Mouse (Mus musculus): ENCODE results near the gene Msx2. TPM values are rescaled to one million over a fixed set of nuclear protein-coding genes. Genes with fewer than 3 reads are reported as not detected.
A peak's percentile ranks its signal among the peaks of the same experiment; 100 is the strongest.

Msx2 gene
- polyA plus RNA-seq, 1 experiment from 2014 or later, result 10.8 TPM

- Histone ChIP-seq H3K9me3 (replicated peaks; ENCODE audit: control insufficient read depth, low read length) (no peaks in the 10 kb centered on the region), H3K27me3 (ENCODE audit: control insufficient read depth, insufficient read depth, low read length) (peaks cover 60% of the 10 kb centered on the region), H3K4me2 (peak overlapping the region; percentile 69), H3K4me3 (ENCODE audit: low read depth, low read length) (peak overlapping the region; percentile 71), H3K9ac (ENCODE audit: low read depth, low read length) (peak overlapping the region; percentile 16; the same call in 1 of the 2 replicates), H3K36me3 (ENCODE audit: control insufficient read depth, insufficient read depth, low read length) (no peaks in the 10 kb centered on the region), H3K27ac (ENCODE audit: low read depth, low read length) (no peak overlapping the region; the same call in 1 of the 2 replicates), H3K4me1 (ENCODE audit: control insufficient read depth, insufficient read depth, low read length) (peaks cover 4% of the 10 kb centered on the region; the same call in 1 of the 2 replicates)
- ATAC-seq (replicated peaks; ENCODE audit: insufficient number of reproducible peaks, low FRiP score, low TSS enrichment), result no peak
- 13% methylated on average over 6 of the region's 6 CpGs for WGBS (ENCODE audit: insufficient replicate concordance)
Observed at GRCm38 (mm10) chr13:53471411-53471810, 1.5 kb downstream of the Msx2 start.

DNA sequence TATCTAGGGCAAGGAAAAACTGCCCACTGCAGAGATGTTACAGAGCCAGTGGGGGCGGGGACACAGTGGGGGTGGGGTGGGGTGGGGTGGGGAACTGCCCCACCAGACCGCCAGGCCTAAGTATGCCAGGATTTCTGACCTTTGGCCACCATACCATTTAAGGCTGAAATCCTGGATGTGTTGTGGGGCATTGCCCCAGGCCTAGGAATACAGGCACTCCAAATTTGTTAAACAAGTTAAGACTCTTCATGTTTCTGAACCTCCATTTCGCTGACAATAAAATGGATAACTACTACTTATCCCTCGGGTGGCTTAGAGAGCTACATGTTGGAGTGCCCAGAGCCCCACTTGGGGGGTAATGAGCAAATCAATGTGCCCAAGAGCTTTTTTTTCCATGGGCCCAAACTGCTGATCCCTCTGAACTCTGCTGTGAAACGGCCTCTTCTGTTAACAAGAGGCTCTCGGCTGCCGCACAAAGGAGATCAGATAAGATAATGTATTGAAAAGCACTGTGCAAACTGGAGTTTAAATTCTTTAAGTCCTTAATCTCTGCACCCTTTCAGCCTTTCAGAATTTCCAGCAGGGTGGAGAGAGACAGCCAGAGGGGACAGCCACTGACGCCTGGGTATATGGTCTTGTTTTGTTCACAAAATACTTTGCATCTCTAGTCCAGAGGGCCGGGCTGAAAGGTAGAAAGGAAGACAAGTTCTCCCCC lies 2.3 kb downstream of the Msx2 start:
- Histone ChIP-seq H3K36me3 (ENCODE audit: control insufficient read depth, insufficient read depth, low read length) (no peaks in the 10 kb centered on the region), H3K9ac (ENCODE audit: low read depth, low read length) (no peak overlapping the region), H3K9me3 (replicated peaks; ENCODE audit: control insufficient read depth, low read length) (no peaks in the 10 kb centered on the region), H3K27ac (ENCODE audit: low read depth, low read length) (no peak overlapping the region), H3K4me1 (ENCODE audit: control insufficient read depth, insufficient read depth, low read length) (peaks cover 4% of the 10 kb centered on the region; the same call in 1 of the 2 replicates), H3K27me3 (ENCODE audit: control insufficient read depth, insufficient read depth, low read length) (peaks cover 57% of the 10 kb centered on the region), H3K4me3 (ENCODE audit: low read depth, low read length) (peak overlapping the region; percentile 71), H3K4me2 (peak overlapping the region; percentile 69)
- WGBS (ENCODE audit: insufficient replicate concordance), result 13% methylated on average over 9 of the region's 9 CpGs
- no peak for ATAC-seq (replicated peaks; ENCODE audit: insufficient number of reproducible peaks, low FRiP score, low TSS enrichment)

GRCm38 (mm10) chr13:53469756-53470155 lies 3.1 kb downstream of the Msx2 start:
- Histone ChIP-seq H3K4me2 (peak overlapping the region; percentile 15), H3K9me3 (replicated peaks; ENCODE audit: control insufficient read depth, low read length) (no peaks in the 10 kb centered on the region), H3K9ac (ENCODE audit: low read depth, low read length) (no peak overlapping the region), H3K27ac (ENCODE audit: low read depth, low read length) (no peak overlapping the region), H3K36me3 (ENCODE audit: control insufficient read depth, insufficient read depth, low read length) (no peaks in the 10 kb centered on the region), H3K4me3 (ENCODE audit: low read depth, low read length) (peak overlapping the region; percentile 71), H3K27me3 (ENCODE audit: control insufficient read depth, insufficient read depth, low read length) (peaks cover 63% of the 10 kb centered on the region), H3K4me1 (ENCODE audit: control insufficient read depth, insufficient read depth, low read length) (peaks cover 4% of the 10 kb centered on the region; the same call in 1 of the 2 replicates)
- ATAC-seq (replicated peaks; ENCODE audit: insufficient number of reproducible peaks, low FRiP score, low TSS enrichment), result no peak
- 32% methylated on average over 5 of the region's 5 CpGs for WGBS (ENCODE audit: insufficient replicate concordance)

- H3K36me3 ChIP-seq (ENCODE audit: control insufficient read depth, insufficient read depth, low read length), result no peaks in the 10 kb centered on the region
- no peak overlapping the region for H3K9ac ChIP-seq (ENCODE audit: low read depth, low read length)
- H3K27ac ChIP-seq (ENCODE audit: low read depth, low read length), result no peak overlapping the region
- no peak overlapping the region for H3K4me3 ChIP-seq (ENCODE audit: low read depth, low read length)
- WGBS (ENCODE audit: insufficient replicate concordance), result 51% methylated on average over 14 of the region's 14 CpGs
- peaks cover 7% of the 10 kb centered on the region; the same call in 1 of the 2 replicates for H3K4me1 ChIP-seq (ENCODE audit: control insufficient read depth, insufficient read depth, low read length)
- peak overlapping the region; percentile 6; the same call in 1 of the 2 replicates for H3K4me2 ChIP-seq
- no peak for ATAC-seq (replicated peaks; ENCODE audit: insufficient number of reproducible peaks, low FRiP score, low TSS enrichment)
- H3K27me3 ChIP-seq (ENCODE audit: control insufficient read depth, insufficient read depth, low read length), result peaks cover 59% of the 10 kb centered on the region
- H3K9me3 ChIP-seq (replicated peaks; ENCODE audit: control insufficient read depth, low read length), result no peaks in the 10 kb centered on the region
Observed at GRCm38 (mm10) chr13:53468171-53468570, 4.7 kb downstream of the Msx2 start.

GRCm38 (mm10) chr13:53466189-53466866 lies 6.5 kb downstream of the Msx2 start:
- ATAC-seq (replicated peaks; ENCODE audit: insufficient number of reproducible peaks, low FRiP score, low TSS enrichment), result no peak
- no peak overlapping the region for H3K27ac ChIP-seq (ENCODE audit: low read depth, low read length)
- H3K36me3 ChIP-seq (ENCODE audit: control insufficient read depth, insufficient read depth, low read length), result no peaks in the 10 kb centered on the region
- H3K4me1 ChIP-seq (ENCODE audit: control insufficient read depth, insufficient read depth, low read length), result peaks cover 7% of the 10 kb centered on the region; the same call in 1 of the 2 replicates
- H3K4me3 ChIP-seq (ENCODE audit: low read depth, low read length), result peak overlapping the region; percentile 35
- no peak overlapping the region for H3K9ac ChIP-seq (ENCODE audit: low read depth, low read length)
- WGBS (ENCODE audit: insufficient replicate concordance), result 6% methylated on average over 18 of the region's 18 CpGs
- peak overlapping the region; percentile 66 for H3K4me2 ChIP-seq
- H3K9me3 ChIP-seq (replicated peaks; ENCODE audit: control insufficient read depth, low read length), result no peaks in the 10 kb centered on the region
- H3K27me3 ChIP-seq (ENCODE audit: control insufficient read depth, insufficient read depth, low read length), result peaks cover 60% of the 10 kb centered on the region

GRCm38 (mm10) chr13:53465191-53465820 lies 7.6 kb downstream of the Msx2 start:
- Histone ChIP-seq H3K27ac (ENCODE audit: low read depth, low read length) (no peak overlapping the region), H3K4me3 (ENCODE audit: low read depth, low read length) (peak overlapping the region; percentile 35), H3K9ac (ENCODE audit: low read depth, low read length) (0 out of 2 replicates have a peak overlapping the region, but pooled peaks have one; percentile 56), H3K4me1 (ENCODE audit: control insufficient read depth, insufficient read depth, low read length) (peaks cover 7% of the 10 kb centered on the region; the same call in 1 of the 2 replicates), H3K9me3 (replicated peaks; ENCODE audit: control insufficient read depth, low read length) (no peaks in the 10 kb centered on the region), H3K27me3 (ENCODE audit: control insufficient read depth, insufficient read depth, low read length) (peaks cover 64% of the 10 kb centered on the region), H3K4me2 (peak overlapping the region; percentile 66), H3K36me3 (ENCODE audit: control insufficient read depth, insufficient read depth, low read length) (no peaks in the 10 kb centered on the region)
- 3% methylated on average over 26 of the region's 26 CpGs for WGBS (ENCODE audit: insufficient replicate concordance)
- ATAC-seq (replicated peaks; ENCODE audit: insufficient number of reproducible peaks, low FRiP score, low TSS enrichment), result no peak

- WGBS (ENCODE audit: insufficient replicate concordance), result 2% methylated on average over 21 of the region's 21 CpGs
- no peak for ATAC-seq (replicated peaks; ENCODE audit: insufficient number of reproducible peaks, low FRiP score, low TSS enrichment)
- H3K4me3 ChIP-seq (ENCODE audit: low read depth, low read length), result peak overlapping the region; percentile 18
- H3K9ac ChIP-seq (ENCODE audit: low read depth, low read length), result peak overlapping the region; percentile 18; the same call in 1 of the 2 replicates
- no peak overlapping the region for H3K27ac ChIP-seq (ENCODE audit: low read depth, low read length)
- H3K27me3 ChIP-seq (ENCODE audit: control insufficient read depth, insufficient read depth, low read length), result peaks cover 60% of the 10 kb centered on the region
- H3K36me3 ChIP-seq (ENCODE audit: control insufficient read depth, insufficient read depth, low read length), result no peaks in the 10 kb centered on the region
- peaks cover 7% of the 10 kb centered on the region; the same call in 1 of the 2 replicates for H3K4me1 ChIP-seq (ENCODE audit: control insufficient read depth, insufficient read depth, low read length)
- H3K4me2 ChIP-seq, result peak overlapping the region; percentile 66
- H3K9me3 ChIP-seq (replicated peaks; ENCODE audit: control insufficient read depth, low read length), result no peaks in the 10 kb centered on the region
Observed at GRCm38 (mm10) chr13:53464441-53465001, 8.4 kb downstream of the Msx2 start.

DNA sequence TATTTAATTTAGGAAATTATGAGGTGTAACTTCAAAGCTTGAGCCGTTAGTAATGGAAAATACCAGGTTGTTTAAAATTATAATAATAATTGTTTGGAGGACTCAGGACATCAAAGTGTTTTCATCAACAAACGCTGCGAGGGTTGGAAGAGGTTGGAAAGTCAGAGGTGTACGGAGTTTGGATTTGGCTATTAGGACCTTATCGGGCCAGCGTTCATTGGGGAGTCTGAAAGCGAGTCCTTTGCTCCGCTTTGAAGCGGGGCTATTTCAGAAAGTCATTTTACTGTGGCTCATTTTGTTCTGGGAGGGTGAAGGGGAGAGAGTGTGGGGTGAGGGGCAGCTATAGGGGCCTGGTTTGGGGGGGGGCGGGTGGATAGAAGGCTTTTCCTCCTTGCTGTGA lies 8.9 kb downstream of the Msx2 start:
- peak overlapping the region; percentile 66 for H3K4me2 ChIP-seq
- no peak overlapping the region for H3K27ac ChIP-seq (ENCODE audit: low read depth, low read length)

More for the DNA sequence above, 8.9 kb downstream of the Msx2 start:
- H3K27me3 ChIP-seq (ENCODE audit: control insufficient read depth, insufficient read depth, low read length), result peaks cover 56% of the 10 kb centered on the region
- H3K4me3 ChIP-seq (ENCODE audit: low read depth, low read length), result no peak overlapping the region; the same call in 1 of the 2 replicates
- H3K9me3 ChIP-seq (replicated peaks; ENCODE audit: control insufficient read depth, low read length), result no peaks in the 10 kb centered on the region
- ATAC-seq (replicated peaks; ENCODE audit: insufficient number of reproducible peaks, low FRiP score, low TSS enrichment), result no peak
- 9% methylated on average over 10 of the region's 10 CpGs for WGBS (ENCODE audit: insufficient replicate concordance)
- no peaks in the 10 kb centered on the region for H3K36me3 ChIP-seq (ENCODE audit: control insufficient read depth, insufficient read depth, low read length)
- H3K4me1 ChIP-seq (ENCODE audit: control insufficient read depth, insufficient read depth, low read length), result peaks cover 7% of the 10 kb centered on the region; the same call in 1 of the 2 replicates
- H3K9ac ChIP-seq (ENCODE audit: low read depth, low read length), result no peak overlapping the region

Data from heart, embryonic 11.5 days (tissue).